Mouse (Mus musculus): ENCODE measurements around the gene Wdr35.

- TF ChIP-seq MEF2A (IDR thresholded peaks at IDR 0.05; ENCODE audit: borderline replicate concordance, low read depth, low read length) (peak; percentile 47; the same call in 1 of the 2 replicates), CTCF (conservative IDR thresholded peaks at IDR 0.05 in 1 of 2, IDR thresholded peaks at IDR 0.05 in 1 of 2; ENCODE audit: low read depth in 2 of 2, low read length in 2 of 2) (no peak), RCOR1 (conservative IDR thresholded peaks at IDR 0.05; ENCODE audit: low read depth, low read length) (no peak), POLR2AphosphoS2 (IDR thresholded peaks at IDR 0.05; ENCODE audit: low read depth, low read length) (peak; percentile 74; the same call in 1 of the 2 replicates)
Measured at GRCm38 (mm10) chr12:8940011-8941005, 33.4 kb upstream of the Wdr35 start.

Measured in CH12.LX (cell line).